Mouse (Mus musculus): ENCODE data around the gene Tmem189.

Tmem189 gene

GRCm38 (mm10) chr2:167593551-167594250 is 95.9 kb downstream of the Tmem189 start:
- DNase-seq (ENCODE audit: low spot score in 2 of 2), result no peak

Measured in urinary bladder, postnatal 36 days (tissue).